Mouse (Mus musculus) heart, postnatal 14 days (tissue): ENCODE results near the gene Agpat2. TPM values are rescaled to one million over a fixed set of nuclear protein-coding genes. Genes with fewer than 3 reads are reported as not detected.

Experiments
- DNase-seq, 2 experiments: peaks; one replicate each; pipeline ENCODE4 v3.0.0; 2021 to 2022
- intact Hi-C: fragments of 180-260 bp; cut with DNase I; formaldehyde crosslinking; loops from one replicate; pipeline ENCODE4 v1.15.1; 2025
- total RNA-seq, 2 experiments: library from RNA; stranded (reverse); gene quantifications; 2 replicates each; pipeline ENCODE4 v1.2.3; 2021

Gene Agpat2
- total RNA-seq, 2 experiments from 2014 or later, result 47.8 to 51.8 TPM

- intact Hi-C loops, result no loop called here
- DNase-seq, result no peak
Measured at GRCm38 (mm10) chr2:26582741-26583140, 21.5 kb downstream of the Agpat2 start.

GRCm38 (mm10) chr2:26582203-26582602 lies 22.0 kb downstream of the Agpat2 start:
- intact Hi-C loops, result no loop called here
- DNase-seq, result no peak

GRCm38 (mm10) chr2:26580751-26581150 lies 23.5 kb downstream of the Agpat2 start:
- no peak for DNase-seq
- intact Hi-C loops, result no loop called here

GRCm38 (mm10) chr2:26579714-26580113 lies 24.5 kb downstream of the Agpat2 start, which contains the start of gene Egfl7:
Gene Egfl7 (plus strand): TSS chr2:26580014.
- no peak for DNase-seq
- intact Hi-C loops, result no loop called here

- intact Hi-C loops, result no loop called here
- peak; percentile 60 to 63 for DNase-seq
Measured at GRCm38 (mm10) chr2:26578369-26578768, 25.8 kb downstream of the Agpat2 start.

- no peak for DNase-seq
- intact Hi-C loops, result no loop called here
Measured at GRCm38 (mm10) chr2:26576462-26576861, 27.8 kb downstream of the Agpat2 start.

- intact Hi-C loops, result no loop called here
- peak; percentile 60 to 62 for DNase-seq
Measured at GRCm38 (mm10) chr2:26575865-26576264, 28.4 kb downstream of the Agpat2 start.

GRCm38 (mm10) chr2:26575378-26575777 lies 28.8 kb downstream of the Agpat2 start:
- intact Hi-C loops, result no loop called here

GRCm38 (mm10) chr2:26574862-26575261 lies 29.4 kb downstream of the Agpat2 start:
- intact Hi-C loops, result no loop called here
- DNase-seq, result no peak

More at GRCm38 (mm10) chr2:26575378-26575777, 28.8 kb downstream of the Agpat2 start:
- DNase-seq, result no peak

- intact Hi-C loops, result no loop called here
- DNase-seq, result no peak
Measured at GRCm38 (mm10) chr2:26573807-26574206, 30.4 kb downstream of the Agpat2 start.

GRCm38 (mm10) chr2:26573396-26573795 lies 30.8 kb downstream of the Agpat2 start:
- intact Hi-C loops, result no loop called here
- peak; percentile 63 to 68 for DNase-seq

- intact Hi-C loops, result loop anchor here (1.0 kb wide), 1 partner anchor 12 kb away; no protein-coding TSS in a partner anchor
- DNase-seq, result peak; percentile 63 to 71
Measured at GRCm38 (mm10) chr2:26571826-26572225, 32.4 kb downstream of the Agpat2 start.

GRCm38 (mm10) chr2:26571400-26571799 lies 32.8 kb downstream of the Agpat2 start:
- DNase-seq, result peak in 1 of 2 experiments; percentile 53

GRCm38 (mm10) chr2:26570034-26570433 lies 34.2 kb downstream of the Agpat2 start:
- intact Hi-C loops, result no loop called here
- DNase-seq, result peak; percentile 71 to 82

More at GRCm38 (mm10) chr2:26571400-26571799, 32.8 kb downstream of the Agpat2 start:
- intact Hi-C loops, result loop anchor here (1.0 kb wide), 1 partner anchor 13 kb away; no protein-coding TSS in a partner anchor

- peak; percentile 66 to 69 for DNase-seq
- intact Hi-C loops, result no loop called here
Measured at GRCm38 (mm10) chr2:26566221-26566620, 38.0 kb downstream of the Agpat2 start.

- intact Hi-C loops, result loop anchor here (1.0 to 5.0 kb wide), 5 partner anchors 108 to 259 kb away; partner anchors contain the start of gene Inpp5e
- DNase-seq, result peak in 1 of 2 experiments; percentile 58
Measured at GRCm38 (mm10) chr2:26561351-26562016, 42.7 kb downstream of the Agpat2 start.

- intact Hi-C loops, result loop anchor here (2.0 to 5.0 kb wide), 3 partner anchors 152 to 258 kb away; partner anchors contain the start of gene Inpp5e
- no peak for DNase-seq
Measured at GRCm38 (mm10) chr2:26560506-26560905, 43.7 kb downstream of the Agpat2 start.

- intact Hi-C loops, result no loop called here
- peak in 1 of 2 experiments; percentile 49 for DNase-seq
Measured at GRCm38 (mm10) chr2:26556535-26556993, 47.7 kb downstream of the Agpat2 start.

GRCm38 (mm10) chr2:26555076-26555475 lies 49.1 kb downstream of the Agpat2 start:
- intact Hi-C loops, result no loop called here
- DNase-seq, result peak; percentile 73 to 76

GRCm38 (mm10) chr2:26553904-26554303 lies 50.3 kb downstream of the Agpat2 start:
- no peak for DNase-seq
- intact Hi-C loops, result no loop called here

GRCm38 (mm10) chr2:26552066-26552465 lies 52.2 kb downstream of the Agpat2 start:
- intact Hi-C loops, result no loop called here
- no peak for DNase-seq

GRCm38 (mm10) chr2:26551446-26551845 lies 52.8 kb downstream of the Agpat2 start:
- intact Hi-C loops, result no loop called here
- DNase-seq, result no peak
